Mouse (Mus musculus): ENCODE data around the gene C1ra.
"Not testable (repeated sequence)": the region's sequence is repeated elsewhere in the genome, so short reads cannot be mapped to it uniquely, and the experiment has no call there.

GRCm38 (mm10) chr6:124517733-124518132, 5.5 kb downstream of the C1ra start:
- not testable (repeated sequence) for TF ChIP-seq CTCF (IDR thresholded peaks at IDR 0.05; ENCODE audit: borderline replicate concordance, control insufficient read depth, extremely low read depth, insufficient read depth, low read length, poor library complexity); POLR2A (IDR thresholded peaks at IDR 0.05; ENCODE audit: control insufficient read depth, extremely low read depth, insufficient read depth, low read length, poor library complexity)

Measured in thymus, adult 2 months (tissue).